Mouse (Mus musculus) cerebellum, adult 11 months (tissue): ENCODE results near the gene Gsdme.

ENCODE experiments used
- DNase-seq: peaks from one replicate; pipeline ENCODE4 v3.0.0; 2022

Gene Gsdme

DNA sequence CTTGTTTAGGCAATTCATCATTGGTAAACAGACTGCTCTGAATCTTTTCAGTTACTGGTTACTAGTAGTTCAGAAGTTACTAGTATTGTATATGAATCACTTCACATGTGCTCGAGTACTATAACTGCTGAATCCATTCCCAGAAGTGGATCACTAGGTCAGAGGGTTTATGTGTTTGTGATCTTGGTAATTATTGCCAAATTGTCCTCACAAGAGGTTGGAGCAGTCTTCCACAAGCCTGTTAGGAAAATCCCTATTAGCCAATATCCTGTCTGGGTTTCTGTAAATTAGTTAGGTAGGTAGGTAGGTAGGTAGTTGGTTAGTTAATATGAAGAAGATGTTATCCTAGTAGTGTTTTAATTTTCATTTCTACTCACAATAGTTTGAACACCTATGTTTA, 87.9 kb downstream of the Gsdme start:
- DNase-seq = no peak

DNA sequence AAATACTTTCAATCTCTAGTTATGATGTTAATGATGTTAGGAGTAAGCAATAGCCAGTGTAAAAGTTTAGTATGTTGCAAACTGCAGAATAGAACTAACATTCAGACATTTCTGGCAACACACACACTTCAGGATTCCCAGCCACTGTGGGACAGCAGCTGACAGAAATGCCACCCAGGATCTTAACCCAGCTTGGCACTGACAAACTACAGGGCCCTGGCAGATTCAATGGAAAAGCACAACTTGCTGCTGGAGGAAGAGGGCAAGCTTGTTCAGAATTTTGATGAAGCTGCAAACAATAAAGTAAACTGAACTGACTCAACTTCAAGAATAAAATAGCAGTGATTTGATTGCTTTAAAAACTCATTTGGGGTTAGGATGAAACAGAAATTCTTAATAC, 93.9 kb downstream of the Gsdme start:
- no peak for DNase-seq

DNA sequence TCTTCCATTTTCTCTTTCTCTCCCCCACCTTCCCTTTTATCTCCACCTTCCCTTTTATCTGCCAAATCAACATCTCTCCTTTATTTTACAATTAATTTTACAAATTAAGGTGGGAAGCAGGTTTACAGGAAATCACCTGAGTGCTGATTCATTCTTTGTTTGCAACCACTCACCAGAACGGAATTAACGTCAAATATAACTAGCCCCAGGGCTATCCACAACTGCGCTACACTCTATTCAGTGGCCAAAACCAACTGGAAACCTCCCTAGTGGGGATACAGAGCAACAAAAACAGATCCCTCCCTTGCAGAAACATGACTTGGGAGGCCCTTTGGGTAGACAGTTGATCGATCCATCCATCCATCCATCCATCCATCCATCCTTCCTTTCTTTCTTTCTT, 94.8 kb downstream of the Gsdme start:
- no peak for DNase-seq

DNA sequence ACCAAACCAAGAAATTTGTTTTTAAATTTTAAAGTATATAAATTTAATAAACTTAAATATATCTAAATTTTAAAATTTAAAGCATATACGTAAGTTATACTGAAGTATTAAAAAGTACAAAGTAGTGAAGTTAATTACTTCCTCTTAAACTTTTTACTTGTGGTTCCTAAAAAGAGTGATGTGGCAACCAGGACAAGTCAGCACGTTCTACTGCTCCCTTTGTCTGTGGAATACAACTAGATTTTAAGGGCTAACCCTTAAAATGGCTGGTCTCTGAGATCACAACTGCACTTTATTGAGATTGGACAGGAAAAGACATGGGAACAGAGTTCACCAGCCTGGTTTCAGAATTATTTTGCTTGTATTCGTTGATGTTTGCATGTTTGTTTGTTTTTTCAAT, 100.6 kb downstream of the Gsdme start:
- no peak for DNase-seq

DNA sequence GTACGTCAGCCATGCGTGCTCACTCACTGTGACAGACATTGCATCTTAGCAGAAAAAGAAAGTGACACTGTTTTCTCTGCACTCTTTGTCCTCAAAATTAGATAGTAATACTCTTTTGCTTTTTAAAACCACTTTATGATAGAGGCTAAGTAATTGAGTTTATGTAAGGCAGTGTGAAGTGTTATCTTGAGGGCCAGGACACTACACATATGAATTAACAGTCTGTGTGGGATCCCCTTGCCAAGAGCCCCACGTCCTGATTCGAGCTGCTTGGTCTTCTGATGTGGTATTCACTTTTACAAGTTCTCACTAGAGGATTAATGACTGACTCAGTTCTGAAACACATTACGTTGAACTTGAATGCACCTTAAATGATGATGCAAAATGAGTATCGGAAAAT, 103.8 kb downstream of the Gsdme start:
- DNase-seq = no peak

DNA sequence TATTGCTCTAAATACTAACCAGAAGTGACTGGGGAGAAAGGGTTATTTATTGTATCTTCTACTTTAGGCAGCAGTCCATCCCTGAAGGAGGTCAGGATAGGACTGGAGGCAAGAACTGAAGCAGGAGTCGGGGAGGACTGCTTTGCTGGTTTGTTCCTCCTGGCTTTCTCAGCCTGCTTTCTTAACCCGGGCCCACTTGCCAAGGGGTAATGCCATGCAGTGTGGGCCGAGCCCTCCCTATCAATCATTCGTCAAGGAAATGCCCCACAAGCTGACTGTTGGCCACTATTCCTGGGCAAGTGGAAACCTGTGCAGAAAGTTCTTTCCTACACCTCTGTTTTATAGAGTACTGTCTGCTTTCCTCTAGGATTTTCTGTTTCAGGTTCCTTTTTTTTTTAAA, 114.3 kb downstream of the Gsdme start:
- DNase-seq = no peak

DNA sequence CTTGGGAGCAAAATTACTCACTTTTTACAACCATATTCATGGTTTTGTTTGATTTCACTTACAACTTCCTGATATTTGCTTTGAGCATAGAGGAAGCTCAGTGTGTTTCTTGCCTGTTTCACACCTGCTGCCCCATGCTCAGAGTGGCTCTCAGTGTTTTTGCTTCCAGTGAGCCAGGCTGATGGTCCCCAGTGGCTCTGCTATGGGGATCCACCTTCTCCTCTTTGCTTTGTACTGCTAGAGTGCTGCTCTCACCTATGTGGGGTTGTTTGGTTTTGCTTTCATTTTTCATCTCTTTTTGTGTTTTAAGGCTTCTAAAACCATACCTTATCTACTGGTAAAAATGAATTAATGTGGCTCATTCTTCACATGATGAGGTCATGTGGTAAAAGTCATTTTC, 117.5 kb downstream of the Gsdme start:
- no peak for DNase-seq

DNA sequence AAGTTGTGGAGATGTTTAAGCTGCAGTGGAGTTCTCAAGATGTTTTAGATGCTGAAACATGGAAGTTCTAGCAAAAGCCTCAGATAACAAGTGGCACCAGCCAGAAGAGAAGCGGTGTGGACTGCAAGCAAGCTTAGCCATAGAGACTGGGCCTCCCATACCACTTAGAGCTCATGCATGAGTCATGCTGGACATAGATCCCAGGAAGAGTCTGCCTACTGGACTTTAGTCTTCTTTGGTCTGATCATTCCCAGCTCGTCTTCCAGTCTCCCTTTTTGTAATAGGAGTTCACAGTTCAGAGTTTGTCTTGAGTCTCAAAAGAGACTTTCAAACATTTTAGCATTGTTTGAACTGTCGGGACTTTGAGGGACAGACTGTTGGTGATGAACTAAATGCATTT, 124.1 kb downstream of the Gsdme start:
- no peak for DNase-seq
